Mouse (Mus musculus): ENCODE data around the gene Acp2.

DNA sequence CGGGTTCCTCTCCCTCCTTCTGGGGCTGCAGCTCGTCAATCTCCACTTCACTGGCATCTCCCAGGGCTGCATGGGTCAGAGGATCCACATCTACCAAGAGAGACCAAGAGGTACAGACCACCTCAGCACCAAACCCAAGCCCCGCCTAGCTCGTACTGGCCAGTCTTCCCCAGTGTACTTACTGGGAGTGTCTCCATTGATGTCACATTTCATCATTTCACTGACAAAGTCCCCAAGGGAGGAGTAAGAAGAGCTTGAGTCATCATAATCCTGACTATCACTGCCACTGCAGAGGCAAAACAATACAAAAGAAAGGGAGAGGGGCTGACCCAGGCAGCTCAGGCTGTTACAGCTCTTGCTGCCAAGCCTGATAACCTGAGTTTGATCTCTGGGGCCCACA is 35.1 kb upstream of the Acp2 start:
- no peak for TF ChIP-seq CTCF (IDR thresholded peaks at IDR 0.05; ENCODE audit: control insufficient read depth, insufficient read depth, insufficient read length)
- TF ChIP-seq MAX (IDR thresholded peaks at IDR 0.05): no peak

Measured in C2C12 (cell line).